Mouse (Mus musculus) small intestine, adult 2 months (tissue): Measurements from ENCODE around the gene Papss1. TPM values are rescaled to one million over a fixed set of nuclear protein-coding genes. Genes with fewer than 3 reads are reported as not detected.

ENCODE experiments used
- H3K27ac ChIP-seq: fragments of 200-500 bp; 2 replicates; pipeline ENCODE4 v1.5.1; 2012; ENCODE audit warnings: low read depth, low read length, control low read depth, inconsistent platforms; ENCODE audit not compliant: insufficient read depth
- H3K27me3 ChIP-seq: fragments of 200-500 bp; 2 replicates; pipeline ENCODE4 v1.6.1; 2012; ENCODE audit warnings: mild to moderate bottlenecking, moderate library complexity, low read length, inconsistent platforms; ENCODE audit not compliant: control insufficient read depth, insufficient read depth
- H3K36me3 ChIP-seq: fragments of 200-500 bp; 2 replicates; pipeline ENCODE4 v1.6.1; 2012; ENCODE audit warnings: mild to moderate bottlenecking, low read length, control low read depth, inconsistent platforms; ENCODE audit not compliant: control insufficient read depth, insufficient read depth
- H3K4me1 ChIP-seq: fragments of 200-500 bp; 2 replicates; pipeline ENCODE4 v1.6.1; 2012; ENCODE audit warnings: low read length, inconsistent platforms, mixed read lengths; ENCODE audit not compliant: control insufficient read depth, insufficient read depth, insufficient read length
- H3K4me3 ChIP-seq: fragments of 200-500 bp; 2 replicates; pipeline ENCODE4 v1.5.1; 2012; ENCODE audit warnings: low read depth, mild to moderate bottlenecking, control low read depth, inconsistent platforms, low read length, moderate library complexity
- CTCF ChIP-seq: fragments of 200-500 bp; IDR thresholded peaks from 2 replicates; pipeline ENCODE4 v1.5.1; 2012; ENCODE audit warnings: low read depth, mild to moderate bottlenecking, control low read depth, inconsistent platforms, low read length, moderate library complexity, mixed read lengths; ENCODE audit not compliant: insufficient replicate concordance, insufficient read length; ENCODE audit errors: extremely low read depth
- POLR2A ChIP-seq: fragments of 200-500 bp; IDR thresholded peaks from 2 replicates; pipeline ENCODE4 v1.6.1; 2012; ENCODE audit warnings: low read depth, mild to moderate bottlenecking, control low read depth, inconsistent platforms, low read length, moderate library complexity
- WGBS: fragments of 180-500 bp; shearing (Covaris S2); methylation state at CpG from one replicate; pipeline ENCODE4 v1.1.7; 2018; 5-methylcytosine and 5-hydroxymethylcytosine counted together
- polyA plus RNA-seq: library from polyadenylated mRNA; depleted of rRNA; stranded (reverse); fragments of >200 nt; gene quantifications from 2 replicates; pipeline ENCODE4 v1.2.3, GENCODE M21; 2012

Papss1 gene
- polyA plus RNA-seq, 1 experiment: 44.8 TPM

DNA sequence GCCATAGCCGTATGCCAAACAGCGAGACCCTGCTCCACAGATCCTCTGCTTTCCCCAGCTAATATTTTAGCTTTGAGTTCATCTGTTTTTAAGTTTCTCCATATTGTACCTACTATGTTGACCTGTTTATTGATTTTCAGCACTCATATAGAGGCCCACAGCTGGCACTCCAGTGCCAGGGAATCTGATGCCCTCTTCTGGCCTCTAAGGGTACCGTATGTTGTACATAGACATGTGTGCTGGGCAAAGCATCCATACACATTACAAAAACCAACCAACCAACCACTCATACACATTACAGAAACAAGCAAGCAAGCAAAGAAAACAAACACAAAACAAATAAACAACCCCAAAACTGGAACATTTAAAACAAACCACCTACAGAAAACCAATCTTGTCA, 22.2 kb downstream of the Papss1 start:
- H3K27me3 ChIP-seq: no peaks in the 10 kb centered on the region
- peaks cover 59% of the 10 kb centered on the region for H3K36me3 ChIP-seq
- no peaks in the 10 kb centered on the region for H3K4me1 ChIP-seq
- TF ChIP-seq POLR2A (no peak), CTCF (peak; percentile 42; the same call in 1 of the 2 replicates)
- WGBS: 96% methylated on average over 3 of the region's 3 CpGs
- H3K27ac ChIP-seq: no peak overlapping the region
- H3K4me3 ChIP-seq: no peak overlapping the region

GRCm38 (mm10) chr3:131587959-131588358, 23.4 kb downstream of the Papss1 start:
- 95% methylated on average over 10 of the region's 10 CpGs for WGBS
- Histone ChIP-seq H3K4me1 (no peaks in the 10 kb centered on the region), H3K27ac (no peak overlapping the region), H3K27me3 (no peaks in the 10 kb centered on the region), H3K36me3 (peaks cover 58% of the 10 kb centered on the region), H3K4me3 (no peak overlapping the region)
- TF ChIP-seq POLR2A (no peak), CTCF (no peak)

DNA sequence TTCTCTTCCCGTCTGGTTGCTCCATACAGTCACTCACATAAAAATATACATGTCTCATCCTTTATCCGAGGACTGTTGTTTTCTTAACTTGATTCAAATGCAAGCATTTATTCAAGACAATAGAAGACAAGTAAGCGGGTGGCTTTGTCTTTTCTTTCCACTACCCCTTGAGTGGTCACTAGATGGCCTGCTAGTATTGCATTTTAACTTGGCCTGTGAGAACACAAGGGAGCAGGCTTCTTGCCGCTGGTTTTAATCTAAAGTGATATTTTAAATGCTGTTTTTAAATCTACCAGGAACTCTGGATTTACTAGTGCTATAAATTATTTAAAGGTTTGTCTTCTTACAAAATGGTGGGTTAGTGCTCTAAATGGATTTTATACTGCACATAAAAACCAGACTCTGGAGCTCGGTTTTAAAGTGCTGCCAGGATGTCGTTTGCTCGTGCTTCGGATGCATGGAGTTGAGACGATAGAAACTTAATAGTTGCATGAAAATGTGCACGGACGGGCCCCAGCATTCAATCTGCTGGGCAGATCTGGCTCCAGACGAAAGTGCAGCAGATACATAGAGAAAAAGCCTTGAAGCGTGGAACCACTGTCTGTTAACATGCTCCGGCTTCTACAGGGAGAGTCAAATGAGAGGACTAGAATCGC, 28.7 kb downstream of the Papss1 start:
- Histone ChIP-seq H3K4me1 (no peaks in the 10 kb centered on the region), H3K36me3 (peaks cover 27% of the 10 kb centered on the region), H3K27ac (no peak overlapping the region), H3K27me3 (no peaks in the 10 kb centered on the region), H3K4me3 (no peak overlapping the region)
- 92% methylated on average over 15 of the region's 15 CpGs for WGBS
- no peak for TF ChIP-seq CTCF
- TF ChIP-seq POLR2A: no peak

GRCm38 (mm10) chr3:131594361-131594760, 29.8 kb downstream of the Papss1 start:
- Histone ChIP-seq H3K27me3 (no peaks in the 10 kb centered on the region), H3K4me1 (no peaks in the 10 kb centered on the region), H3K27ac (no peak overlapping the region), H3K4me3 (no peak overlapping the region), H3K36me3 (peaks cover 23% of the 10 kb centered on the region)
- 99% methylated on average over 11 of the region's 11 CpGs for WGBS
- TF ChIP-seq POLR2A: no peak
- no peak for TF ChIP-seq CTCF

- Histone ChIP-seq H3K27me3 (no peaks in the 10 kb centered on the region), H3K4me1 (no peaks in the 10 kb centered on the region), H3K4me3 (no peak overlapping the region), H3K36me3 (peaks cover 23% of the 10 kb centered on the region), H3K27ac (no peak overlapping the region)
- WGBS: 85% methylated on average over 14 of the region's 14 CpGs
- TF ChIP-seq CTCF (no peak), POLR2A (no peak)
Measured at GRCm38 (mm10) chr3:131595546-131596245, 31.1 kb downstream of the Papss1 start.

GRCm38 (mm10) chr3:131600726-131601125, 36.2 kb downstream of the Papss1 start:
- Histone ChIP-seq H3K4me1 (peaks cover 3% of the 10 kb centered on the region; the same call in 1 of the 2 replicates), H3K27me3 (no peaks in the 10 kb centered on the region), H3K4me3 (no peak overlapping the region), H3K36me3 (peaks cover 17% of the 10 kb centered on the region), H3K27ac (no peak overlapping the region)
- WGBS: 91% methylated on average over 11 of the region's 11 CpGs
- no peak for TF ChIP-seq POLR2A
- no peak for TF ChIP-seq CTCF

- 93% methylated on average over 1 of the region's 1 CpGs for WGBS
- no peak for TF ChIP-seq POLR2A
- TF ChIP-seq CTCF: no peak
- Histone ChIP-seq H3K4me3 (no peak overlapping the region), H3K36me3 (peaks cover 18% of the 10 kb centered on the region), H3K4me1 (peaks cover 3% of the 10 kb centered on the region; the same call in 1 of the 2 replicates), H3K27me3 (no peaks in the 10 kb centered on the region), H3K27ac (no peak overlapping the region)
Measured at GRCm38 (mm10) chr3:131601366-131601765, 36.8 kb downstream of the Papss1 start.
